Mouse (Mus musculus): ENCODE data around the gene Ugt1a9. TPM values are rescaled to one million over a fixed set of nuclear protein-coding genes. Genes with fewer than 3 reads are reported as not detected.

Ugt1a9 gene
- polyA plus RNA-seq, 1 experiment from 2014 or later, result 0.65 TPM

GRCm38 (mm10) chr1:88232664-88233380, 162.2 kb downstream of the Ugt1a9 start:
- H3K9ac ChIP-seq (ENCODE audit: low read length), result no peak overlapping the region
- WGBS, result 54% methylated on average over 3 of the region's 3 CpGs
- peak; percentile 30 for DNase-seq (ENCODE audit: low spot score)
- H3K27ac ChIP-seq (replicated peaks), result no peak overlapping the region
- H3K4me3 ChIP-seq (ENCODE audit: low read depth, low read length), result no peak overlapping the region
- H3K9me3 ChIP-seq (ENCODE audit: control insufficient read depth, low read length), result peaks cover 51% of the 10 kb centered on the region
- no peaks in the 10 kb centered on the region for H3K4me1 ChIP-seq (replicated peaks; ENCODE audit: control insufficient read depth, insufficient read depth)
- no peaks in the 10 kb centered on the region for H3K27me3 ChIP-seq (ENCODE audit: control insufficient read depth, insufficient read depth, low read length)
- no peak overlapping the region for H3K4me2 ChIP-seq (replicated peaks; ENCODE audit: low read depth)
- TF ChIP-seq CTCF (IDR thresholded peaks at IDR 0.05; ENCODE audit: low read depth), result no peak
- TF ChIP-seq EP300 (optimal IDR thresholded peaks at IDR 0.05), result no peak
- H3K36me3 ChIP-seq (ENCODE audit: control insufficient read depth, insufficient read depth, low read length), result no peaks in the 10 kb centered on the region
- no peak for ATAC-seq (ENCODE audit: low FRiP score, low TSS enrichment)

GRCm38 (mm10) chr1:88233421-88234247, 163.0 kb downstream of the Ugt1a9 start:
- no peak overlapping the region for H3K4me2 ChIP-seq (replicated peaks; ENCODE audit: low read depth)
- no peaks in the 10 kb centered on the region for H3K36me3 ChIP-seq (ENCODE audit: control insufficient read depth, insufficient read depth, low read length)
- no peak for ATAC-seq (ENCODE audit: low FRiP score, low TSS enrichment)
- WGBS, result 65% methylated on average over 14 of the region's 14 CpGs
- peaks cover 59% of the 10 kb centered on the region for H3K9me3 ChIP-seq (ENCODE audit: control insufficient read depth, low read length)
- no peak overlapping the region for H3K27ac ChIP-seq (replicated peaks)
- no peak overlapping the region for H3K4me3 ChIP-seq (ENCODE audit: low read depth, low read length)
- DNase-seq (ENCODE audit: low spot score), result peak; percentile 28
- H3K9ac ChIP-seq (ENCODE audit: low read length), result no peak overlapping the region
- no peaks in the 10 kb centered on the region for H3K4me1 ChIP-seq (replicated peaks; ENCODE audit: control insufficient read depth, insufficient read depth)
- TF ChIP-seq EP300 (optimal IDR thresholded peaks at IDR 0.05) (no peak), CTCF (IDR thresholded peaks at IDR 0.05; ENCODE audit: low read depth) (no peak)
- H3K27me3 ChIP-seq (ENCODE audit: control insufficient read depth, insufficient read depth, low read length), result no peaks in the 10 kb centered on the region

GRCm38 (mm10) chr1:88234248-88234610, 163.6 kb downstream of the Ugt1a9 start:
- no peak overlapping the region for H3K27ac ChIP-seq (replicated peaks)
- H3K4me1 ChIP-seq (replicated peaks; ENCODE audit: control insufficient read depth, insufficient read depth), result no peaks in the 10 kb centered on the region
- H3K9me3 ChIP-seq (ENCODE audit: control insufficient read depth, low read length), result peaks cover 64% of the 10 kb centered on the region
- DNase-seq (ENCODE audit: low spot score) (no peak), ATAC-seq (ENCODE audit: low FRiP score, low TSS enrichment) (no peak)
- no peaks in the 10 kb centered on the region for H3K36me3 ChIP-seq (ENCODE audit: control insufficient read depth, insufficient read depth, low read length)
- no peak overlapping the region for H3K4me3 ChIP-seq (ENCODE audit: low read depth, low read length)
- WGBS, result 59% methylated on average over 4 of the region's 4 CpGs
- no peaks in the 10 kb centered on the region; the same call in 1 of the 2 replicates for H3K27me3 ChIP-seq (ENCODE audit: control insufficient read depth, insufficient read depth, low read length)
- TF ChIP-seq CTCF (IDR thresholded peaks at IDR 0.05; ENCODE audit: low read depth) (no peak), EP300 (optimal IDR thresholded peaks at IDR 0.05) (no peak)
- H3K4me2 ChIP-seq (replicated peaks; ENCODE audit: low read depth), result no peak overlapping the region
- H3K9ac ChIP-seq (ENCODE audit: low read length), result no peak overlapping the region

GRCm38 (mm10) chr1:88234646-88235045, 164.0 kb downstream of the Ugt1a9 start:
- H3K36me3 ChIP-seq (ENCODE audit: control insufficient read depth, insufficient read depth, low read length), result no peaks in the 10 kb centered on the region
- DNase-seq (ENCODE audit: low spot score), result no peak
- no peak overlapping the region for H3K27ac ChIP-seq (replicated peaks)
- no peak overlapping the region for H3K4me2 ChIP-seq (replicated peaks; ENCODE audit: low read depth)
- H3K4me3 ChIP-seq (ENCODE audit: low read depth, low read length), result no peak overlapping the region
- no peaks in the 10 kb centered on the region; the same call in 1 of the 2 replicates for H3K27me3 ChIP-seq (ENCODE audit: control insufficient read depth, insufficient read depth, low read length)
- no peak for TF ChIP-seq CTCF (IDR thresholded peaks at IDR 0.05; ENCODE audit: low read depth)
- no peak for TF ChIP-seq EP300 (optimal IDR thresholded peaks at IDR 0.05)
- ATAC-seq (ENCODE audit: low FRiP score, low TSS enrichment), result no peak
- no peak overlapping the region for H3K9ac ChIP-seq (ENCODE audit: low read length)
- H3K4me1 ChIP-seq (replicated peaks; ENCODE audit: control insufficient read depth, insufficient read depth), result no peaks in the 10 kb centered on the region
- H3K9me3 ChIP-seq (ENCODE audit: control insufficient read depth, low read length), result peaks cover 64% of the 10 kb centered on the region
- 40% methylated on average over 5 of the region's 5 CpGs for WGBS

GRCm38 (mm10) chr1:88235046-88235893, 164.7 kb downstream of the Ugt1a9 start:
- Histone ChIP-seq H3K27me3 (ENCODE audit: control insufficient read depth, insufficient read depth, low read length) (no peaks in the 10 kb centered on the region; the same call in 1 of the 2 replicates), H3K4me1 (replicated peaks; ENCODE audit: control insufficient read depth, insufficient read depth) (no peaks in the 10 kb centered on the region), H3K4me3 (ENCODE audit: low read depth, low read length) (no peak overlapping the region), H3K9me3 (ENCODE audit: control insufficient read depth, low read length) (peaks cover 66% of the 10 kb centered on the region), H3K27ac (replicated peaks) (no peak overlapping the region), H3K36me3 (ENCODE audit: control insufficient read depth, insufficient read depth, low read length) (no peaks in the 10 kb centered on the region), H3K4me2 (replicated peaks; ENCODE audit: low read depth) (no peak overlapping the region), H3K9ac (ENCODE audit: low read length) (no peak overlapping the region)
- TF ChIP-seq CTCF (IDR thresholded peaks at IDR 0.05; ENCODE audit: low read depth), result no peak
- no peak for TF ChIP-seq EP300 (optimal IDR thresholded peaks at IDR 0.05)
- DNase-seq (ENCODE audit: low spot score) (no peak), ATAC-seq (ENCODE audit: low FRiP score, low TSS enrichment) (no peak)
- 60% methylated on average over 11 of the region's 11 CpGs for WGBS

Measured in stomach, postnatal 0 days (tissue).